Mouse (Mus musculus) cerebellum, adult 18-20 months (tissue): ENCODE results near the gene Ankrd11.

Experiments
- DNase-seq, 2 experiments: peaks; one replicate each; pipeline ENCODE4 v3.0.0; 2021

Ankrd11 gene

GRCm38 (mm10) chr8:122891440-122891839 is 150.6 kb downstream of the Ankrd11 start:
- DNase-seq = no peak

- DNase-seq = no peak
These were observed 158.4 kb downstream of the Ankrd11 start for GRCm38 (mm10) chr8:122883671-122884070.

DNA sequence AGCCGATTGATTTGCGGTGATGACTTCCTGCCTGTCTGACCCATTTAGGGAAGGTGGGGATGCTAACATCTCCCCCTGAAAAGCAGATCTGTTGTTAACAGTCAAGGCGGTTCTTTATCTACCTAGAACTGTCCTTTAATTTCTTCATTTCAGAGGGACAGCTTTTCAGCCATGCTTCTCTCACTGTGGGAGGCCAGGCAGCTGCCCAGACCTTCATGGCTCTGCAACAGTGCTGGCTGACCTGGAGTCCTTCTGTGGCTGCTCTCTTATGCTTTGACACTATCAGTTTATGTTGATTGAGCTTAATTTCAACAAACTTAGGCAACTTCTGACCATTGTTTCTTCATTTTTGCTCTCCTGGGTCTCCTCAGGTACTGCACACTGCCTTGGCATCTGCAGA is 161.8 kb downstream of the Ankrd11 start:
- DNase-seq = peak; percentile 67 to 79

- no peak for DNase-seq
These were observed 163.8 kb downstream of the Ankrd11 start for GRCm38 (mm10) chr8:122878231-122878630.

DNA sequence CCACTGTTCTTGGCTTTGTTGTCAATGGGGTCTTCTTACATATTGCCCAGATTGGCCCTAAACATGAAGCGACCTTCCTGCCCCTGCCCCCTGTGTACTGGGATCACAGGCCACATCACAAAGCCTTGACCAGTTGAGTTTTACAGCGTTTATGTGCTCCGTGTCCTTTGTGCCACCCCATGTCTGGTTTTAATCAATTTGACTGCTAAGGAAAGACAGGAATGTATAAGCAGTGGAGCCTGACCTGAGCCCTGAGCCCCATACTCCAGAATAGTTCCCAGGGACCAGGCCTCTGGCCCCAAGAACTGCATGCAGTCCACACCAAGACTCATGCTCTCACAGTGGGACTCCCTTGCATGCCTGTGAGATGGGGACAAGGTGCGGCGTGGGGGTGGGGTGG is 166.9 kb downstream of the Ankrd11 start:
- no peak for DNase-seq

- peak; percentile 70 to 78 for DNase-seq
These were observed 168.9 kb downstream of the Ankrd11 start for GRCm38 (mm10) chr8:122873171-122873570.

DNA sequence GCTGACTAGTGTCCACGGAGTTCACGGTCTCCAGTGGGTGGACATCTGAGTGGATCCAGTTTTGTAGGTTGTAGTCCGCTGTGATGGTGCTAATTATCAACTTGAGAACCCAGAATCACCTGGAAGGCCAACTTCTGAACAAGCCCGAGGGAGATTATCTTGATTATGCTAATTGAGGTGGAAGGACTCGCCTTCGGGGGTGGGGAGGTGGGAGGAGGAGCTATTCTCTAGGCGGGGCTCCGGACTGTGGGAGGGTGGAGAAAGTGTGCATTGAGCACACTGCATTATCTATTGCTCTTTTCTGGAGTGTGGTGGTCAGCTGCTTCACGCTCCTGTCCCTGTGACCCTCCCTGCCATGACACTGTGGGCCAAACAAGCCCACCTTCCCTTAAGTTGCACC is 170.4 kb downstream of the Ankrd11 start:
- DNase-seq = no peak

DNA sequence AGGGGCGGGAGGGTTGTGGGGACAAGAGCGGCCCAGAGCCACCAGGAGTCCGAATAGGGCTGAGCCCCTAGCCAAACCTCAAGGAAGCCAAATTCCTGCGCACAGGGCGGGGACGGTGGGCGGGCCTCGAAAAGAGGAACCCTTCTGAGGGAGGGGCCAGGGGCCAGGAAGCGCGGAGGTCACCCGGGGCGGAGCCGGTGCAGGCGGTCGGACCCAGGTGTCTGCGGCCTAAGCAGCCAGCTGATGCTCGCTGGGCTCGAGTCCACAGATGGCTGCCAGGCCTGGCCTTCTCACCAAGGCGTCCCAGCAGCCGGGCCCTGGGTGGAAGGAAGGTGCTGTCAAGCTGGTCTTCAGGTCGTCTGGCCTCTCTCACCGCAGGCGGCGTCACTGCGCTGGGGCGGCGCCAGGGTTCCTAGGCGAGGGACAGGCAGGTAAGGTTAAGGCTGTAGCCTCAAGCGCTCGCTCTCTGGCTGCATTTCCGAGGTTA is 171.7 kb downstream of the Ankrd11 start:
- DNase-seq = peak; percentile 65 to 74

DNA sequence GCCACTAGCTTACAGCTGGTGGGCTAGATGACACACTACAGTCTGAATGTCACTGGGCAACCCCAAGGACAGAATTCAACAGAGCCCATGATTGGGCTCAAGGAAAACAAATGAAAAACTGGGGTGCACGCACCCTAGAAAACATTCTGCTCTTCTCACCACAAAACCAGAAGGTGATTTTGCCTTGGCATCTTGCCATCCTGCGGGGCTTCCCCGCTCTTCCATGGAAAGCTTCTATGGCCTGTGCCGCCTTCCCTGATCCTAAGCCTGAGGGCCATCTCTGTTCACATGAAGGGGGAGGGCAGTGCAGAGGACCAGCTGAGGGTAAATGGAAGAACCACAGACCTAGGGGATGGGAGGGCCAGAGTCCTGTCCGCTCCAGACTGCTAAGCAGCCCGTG is 174.1 kb downstream of the Ankrd11 start:
- DNase-seq = peak in 1 of 2 experiments; percentile 34

- peak in 1 of 2 experiments; percentile 44 for DNase-seq
These were observed 175.8 kb downstream of the Ankrd11 start for GRCm38 (mm10) chr8:122866231-122866630.

DNA sequence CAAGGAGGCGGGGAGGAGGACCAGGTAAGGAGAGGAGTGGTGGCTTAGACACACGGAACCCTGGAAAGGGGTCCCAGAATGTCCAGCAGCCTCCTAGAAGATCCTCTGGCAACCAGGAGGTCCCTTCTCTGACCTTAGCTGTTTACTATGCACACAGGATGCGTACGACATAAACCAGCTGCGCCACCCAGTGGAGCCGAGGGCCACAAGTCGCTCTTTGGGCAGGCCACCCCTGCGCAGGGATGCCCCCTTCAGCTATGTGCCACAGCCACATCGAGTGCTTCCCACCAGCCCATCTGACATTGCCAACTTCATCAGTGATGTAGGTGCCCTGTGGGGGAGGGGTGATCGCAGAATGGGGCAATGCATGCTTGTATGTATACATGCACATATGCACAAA is 176.6 kb downstream of the Ankrd11 start:
- DNase-seq = peak in 1 of 2 experiments; percentile 42

DNA sequence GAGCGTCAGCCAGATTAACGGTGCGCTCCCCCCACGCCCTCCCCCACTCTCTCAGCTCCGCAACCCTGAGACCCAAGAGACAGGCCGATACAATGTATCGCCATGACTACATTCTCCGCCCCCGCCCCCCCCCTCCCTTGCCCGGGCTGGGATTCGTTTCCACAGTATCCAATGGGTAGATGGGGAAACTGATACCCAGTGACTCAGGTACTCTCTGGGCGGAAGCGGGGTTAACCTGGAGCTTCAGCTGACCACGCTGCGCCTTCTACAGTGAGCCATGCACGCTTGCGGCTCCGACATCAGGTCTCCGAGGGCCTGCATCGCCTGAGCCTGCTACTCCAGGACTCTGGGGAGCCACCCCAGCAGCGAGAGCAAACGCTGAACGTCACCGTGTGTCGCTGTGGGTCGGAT is 177.4 kb downstream of the Ankrd11 start:
- no peak for DNase-seq

DNA sequence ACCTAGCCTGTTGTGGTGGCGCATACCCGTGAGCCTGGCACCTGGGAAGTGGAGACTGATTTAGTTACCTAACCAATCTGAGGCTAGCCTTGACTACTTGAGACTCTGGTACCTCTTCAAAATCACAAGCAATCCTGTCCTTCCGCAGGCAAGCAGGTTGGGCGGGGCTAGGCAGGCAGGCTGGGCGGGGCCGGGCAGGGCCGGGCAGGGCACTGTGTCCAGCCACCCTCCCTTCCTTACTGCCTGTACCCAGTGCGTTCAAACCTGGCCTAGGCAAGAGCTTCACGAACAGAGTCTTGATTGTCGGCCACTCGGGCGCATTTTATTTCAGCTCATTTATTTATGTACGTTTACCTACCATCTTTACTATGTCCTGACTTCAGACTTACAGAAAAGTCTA is 182.2 kb downstream of the Ankrd11 start:
- DNase-seq = no peak

- DNase-seq = no peak
These were observed 185.8 kb downstream of the Ankrd11 start for GRCm38 (mm10) chr8:122856288-122856687.

- DNase-seq = no peak
These were observed 187.0 kb downstream of the Ankrd11 start for GRCm38 (mm10) chr8:122855123-122855522.

DNA sequence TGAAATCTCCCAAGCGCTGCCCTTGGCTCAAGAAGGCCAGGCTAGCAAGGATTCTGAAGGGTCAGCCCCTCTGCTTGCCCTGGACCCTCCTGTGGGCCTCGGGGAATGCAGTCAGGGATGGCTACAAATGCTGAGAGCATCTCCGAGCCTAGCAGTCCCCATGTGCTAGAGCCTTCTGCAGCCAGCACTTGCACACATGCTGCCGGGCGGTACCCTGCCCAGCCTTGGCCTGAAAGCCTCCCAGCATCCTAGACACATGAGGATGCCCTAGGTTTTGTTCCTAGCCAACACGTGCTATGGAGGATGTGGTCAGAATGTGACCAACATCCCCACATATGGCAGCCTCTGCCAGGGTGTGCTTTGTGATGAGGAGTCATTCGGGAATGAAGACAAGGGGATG is 187.7 kb downstream of the Ankrd11 start:
- DNase-seq = no peak

DNA sequence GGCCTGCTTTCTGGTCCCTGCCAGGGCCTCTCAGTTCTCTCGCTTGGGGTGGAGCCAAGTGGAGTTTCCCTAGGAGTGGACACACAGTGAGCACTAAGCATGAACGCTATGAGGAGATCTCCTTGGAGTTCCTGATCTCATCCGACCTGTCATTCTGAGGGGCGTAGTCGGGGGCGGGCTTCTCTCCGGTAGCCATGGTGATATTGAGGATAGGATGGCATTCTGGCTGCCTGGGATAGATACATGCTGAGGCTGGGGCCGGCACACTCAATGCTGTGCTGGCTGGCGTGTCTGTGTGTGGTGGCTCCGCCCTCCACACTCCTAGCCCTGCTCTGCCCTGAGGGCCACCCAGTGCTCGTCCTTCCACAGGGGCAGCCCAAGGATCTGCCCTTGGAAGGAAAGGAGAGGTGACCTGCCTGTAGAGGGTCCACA is 188.7 kb downstream of the Ankrd11 start:
- peak; percentile 80 to 85 for DNase-seq

DNA sequence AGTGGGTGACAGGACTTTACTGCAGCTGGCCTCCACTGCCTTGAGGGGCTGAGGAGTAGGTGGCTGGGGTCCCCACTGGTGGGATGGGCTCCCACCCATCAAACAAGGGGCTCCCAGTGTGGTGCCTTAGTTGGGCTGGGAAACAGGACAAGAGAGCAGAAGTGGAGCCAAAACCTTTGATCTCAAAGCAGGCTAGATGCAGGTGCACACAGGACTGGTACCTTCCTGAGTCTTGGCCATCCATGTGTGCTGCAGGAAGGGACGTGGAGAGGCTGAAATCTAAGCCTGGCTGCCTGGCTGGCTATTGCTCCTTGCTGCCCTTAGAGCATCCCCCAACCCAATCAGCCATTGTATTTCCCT is 189.6 kb downstream of the Ankrd11 start:
- DNase-seq = peak in 1 of 2 experiments; percentile 80

- DNase-seq = peak; percentile 92 to 96
These were observed 190.2 kb downstream of the Ankrd11 start for GRCm38 (mm10) chr8:122851692-122852545.

GRCm38 (mm10) chr8:122850641-122851240 is 191.3 kb downstream of the Ankrd11 start:
- DNase-seq = peak; percentile 47 to 53

DNA sequence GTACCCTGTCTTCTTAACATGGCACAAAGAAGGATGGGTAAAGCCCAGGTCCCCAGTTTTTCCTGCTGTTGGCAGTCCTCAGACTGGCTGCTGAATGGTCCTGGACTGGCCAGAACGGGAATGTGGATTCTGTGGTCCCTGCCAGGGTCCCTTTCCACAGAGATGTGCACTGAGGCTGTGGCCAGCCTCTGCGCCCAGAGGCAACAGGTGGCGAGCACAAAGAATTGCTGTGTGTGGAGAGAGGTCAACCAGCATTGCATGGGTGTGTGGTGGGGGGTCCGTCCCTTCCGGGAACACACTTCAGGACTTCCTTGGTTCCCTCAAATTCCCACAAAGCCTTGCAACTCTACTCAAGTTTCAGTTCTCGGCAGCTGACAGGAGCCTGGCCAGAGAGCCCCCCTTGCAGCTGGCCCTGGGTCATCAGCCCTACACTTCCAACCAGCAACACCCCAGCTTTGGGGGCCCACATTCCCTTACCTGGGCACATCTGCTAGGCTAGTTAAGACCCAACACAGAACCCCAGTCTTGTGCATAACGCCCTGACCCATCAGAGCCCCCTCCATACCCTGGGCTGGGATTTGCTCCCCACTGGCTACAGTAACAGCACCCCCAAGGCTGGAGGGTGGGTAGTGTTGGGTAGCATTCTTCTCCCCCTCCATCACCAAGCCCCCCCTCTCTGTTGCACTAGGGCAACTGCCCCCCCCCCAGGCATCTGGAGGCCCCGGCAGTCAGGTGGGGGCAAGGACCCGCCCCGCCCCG is 192.7 kb downstream of the Ankrd11 start:
- DNase-seq = peak; percentile 32 to 58

DNA sequence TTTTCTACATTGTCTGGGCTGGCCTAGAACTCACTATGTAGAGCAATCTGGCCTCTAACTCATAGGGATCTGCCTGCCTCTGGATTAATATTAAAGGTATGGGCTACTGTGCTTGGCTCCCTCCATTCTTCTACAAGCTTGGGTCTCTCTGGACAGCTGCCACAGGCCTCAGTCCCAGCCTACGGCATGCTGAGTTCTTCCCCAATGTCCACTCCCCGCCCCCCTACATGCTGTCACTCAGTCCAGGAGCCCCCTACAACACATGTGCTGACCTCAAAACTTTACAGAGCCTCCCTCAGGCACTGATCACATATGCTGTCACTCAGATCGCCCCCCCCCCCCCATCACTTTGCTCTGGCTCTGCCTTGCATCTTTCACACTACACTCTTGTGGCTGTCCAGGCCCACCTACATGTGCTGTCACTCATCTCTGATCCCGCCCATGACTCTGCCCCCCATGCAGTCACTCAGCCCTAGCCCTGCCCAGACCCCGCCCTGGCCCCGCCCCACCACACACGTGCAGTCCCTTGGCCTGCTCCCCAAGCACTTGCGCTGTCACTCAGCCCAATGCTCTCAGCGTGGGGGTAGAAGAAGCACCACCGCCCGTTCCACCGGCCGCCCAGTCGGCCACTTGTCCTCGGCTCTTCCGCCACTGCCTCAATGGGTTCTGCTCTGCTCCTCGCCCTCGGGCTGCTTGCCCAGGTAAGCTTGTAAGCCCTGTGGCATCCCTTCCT is 194.1 kb downstream of the Ankrd11 start, which contains the start of gene Cdh15:
Gene Cdh15, plus strand, starts transcription at position 138 of the 733 bp plus-strand sequence.
- DNase-seq = peak; percentile 87 to 93
